Mouse (Mus musculus) lung, embryonic 14.5 days (tissue): ENCODE measurements around the gene Anapc15. TPM values are rescaled to one million over a fixed set of nuclear protein-coding genes. Genes with fewer than 3 reads are reported as not detected.

Source experiments
- ATAC-seq: fragments of 200-750 bp; cut with Nextera tagmentation; 2 replicates; pipeline ENCODE4 v1.8.0; 2017; ENCODE audit warnings: mild to moderate bottlenecking, moderate TSS enrichment, moderate library complexity; ENCODE audit not compliant: insufficient read depth
- DNase-seq: peaks from one replicate; pipeline ENCODE4 v3.0.0-alpha.2; 2015
- H3K27ac ChIP-seq: fragments of 300-500 bp; sonication (generic); 2 replicates; pipeline ENCODE4 v1.5.1; 2014; ENCODE audit warnings: low read depth, mild to moderate bottlenecking, moderate library complexity
- H3K27me3 ChIP-seq: fragments of 300-500 bp; sonication (generic); 2 replicates; pipeline ENCODE4 v1.6.1; 2014; ENCODE audit warnings: low read length, control low read depth; ENCODE audit not compliant: insufficient read depth
- H3K36me3 ChIP-seq: fragments of 300-500 bp; sonication (generic); 2 replicates; pipeline ENCODE4 v1.6.1; 2014; ENCODE audit warnings: control low read depth; ENCODE audit not compliant: insufficient read depth
- H3K4me1 ChIP-seq: fragments of 300-500 bp; sonication (generic); 2 replicates; pipeline ENCODE4 v1.6.1; 2014; ENCODE audit warnings: antibody characterized with exemption, control low read depth; ENCODE audit not compliant: insufficient read depth
- H3K4me2 ChIP-seq: fragments of 300-500 bp; sonication (generic); 2 replicates; pipeline ENCODE4 v1.6.1; 2014; ENCODE audit warnings: mild to moderate bottlenecking
- H3K4me3 ChIP-seq: fragments of 300-500 bp; sonication (generic); 2 replicates; pipeline ENCODE4 v1.5.1; 2014; ENCODE audit warnings: low read depth, low read length
- H3K9ac ChIP-seq: fragments of 300-500 bp; sonication (generic); 2 replicates; pipeline ENCODE4 v1.6.1; 2014
- H3K9me3 ChIP-seq: fragments of 300-500 bp; sonication (generic); 2 replicates; pipeline ENCODE4 v1.6.1; 2016; ENCODE audit warnings: low read depth, low read length, control low read depth
- CTCF ChIP-seq: IDR thresholded peaks from 2 replicates; pipeline ENCODE4 v1.5.1; 2016; ENCODE audit warnings: antibody characterized with exemption, low read depth
- WGBS: fragments of 180-500 bp; shearing (Covaris S2); extraction: QIAGEN DNeasy Blood & Tissue Kit; methylation state at CpG from one replicate; pipeline ENCODE4 v1.1.7; 2014; 5-methylcytosine and 5-hydroxymethylcytosine counted together
- polyA plus RNA-seq: library from polyadenylated mRNA; unstranded; fragments of >200 nt; fragmentation: Nextera tagmentation; extraction: Ambion mirVana; gene quantifications from 2 replicates; pipeline ENCODE4 v1.2.1, GENCODE M21; 2014

Gene Anapc15
- polyA plus RNA-seq, 1 experiment from 2014 or later, result 90.4 TPM

DNA sequence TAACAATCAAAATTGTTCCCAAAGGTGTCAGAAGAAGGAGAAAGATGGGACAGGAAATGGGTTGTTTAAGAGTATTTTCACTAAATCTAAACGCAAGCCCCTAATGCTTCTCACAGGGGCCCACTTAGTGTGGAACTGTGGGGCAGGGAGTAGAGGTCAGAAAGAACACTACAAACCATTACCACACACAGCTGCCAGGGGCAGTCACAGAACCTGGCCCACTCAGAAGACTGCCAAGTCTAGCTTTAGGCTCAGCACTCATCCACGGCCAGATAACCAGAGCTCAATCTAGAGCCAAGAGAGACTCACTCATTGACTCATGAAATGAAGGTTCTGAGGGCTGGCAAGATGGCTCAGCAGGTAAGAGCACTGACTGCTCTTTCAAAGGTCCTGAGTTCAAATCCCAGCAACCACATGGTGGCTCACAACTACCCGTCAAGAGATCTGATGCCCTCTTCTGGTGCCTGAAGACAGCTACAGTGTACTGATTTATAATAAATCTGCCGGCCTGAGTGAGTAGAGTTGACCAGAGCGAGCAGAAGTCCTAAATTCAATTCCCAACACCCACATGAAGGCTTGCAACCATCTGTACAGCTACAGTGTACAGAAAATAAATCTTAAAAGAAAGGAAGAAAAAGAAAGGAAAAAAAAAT, 27.9 kb upstream of the Anapc15 start:
- H3K9me3 ChIP-seq, result no peaks in the 10 kb centered on the region
- peak overlapping the region; percentile 98 for H3K9ac ChIP-seq
- H3K27me3 ChIP-seq, result no peaks in the 10 kb centered on the region
- H3K4me3 ChIP-seq, result peak overlapping the region; percentile 88
- 25% methylated on average over 5 of the region's 5 CpGs for WGBS
- H3K4me1 ChIP-seq, result peaks cover 10% of the 10 kb centered on the region; the same call in 1 of the 2 replicates
- peaks cover 38% of the 10 kb centered on the region for H3K36me3 ChIP-seq
- peak overlapping the region; percentile 76 for H3K4me2 ChIP-seq
- ATAC-seq, result no peak
- peak; percentile 14; the same call in 1 of the 2 replicates for TF ChIP-seq CTCF
- H3K27ac ChIP-seq, result peak overlapping the region; percentile 97
- peak; percentile 29 for DNase-seq

DNA sequence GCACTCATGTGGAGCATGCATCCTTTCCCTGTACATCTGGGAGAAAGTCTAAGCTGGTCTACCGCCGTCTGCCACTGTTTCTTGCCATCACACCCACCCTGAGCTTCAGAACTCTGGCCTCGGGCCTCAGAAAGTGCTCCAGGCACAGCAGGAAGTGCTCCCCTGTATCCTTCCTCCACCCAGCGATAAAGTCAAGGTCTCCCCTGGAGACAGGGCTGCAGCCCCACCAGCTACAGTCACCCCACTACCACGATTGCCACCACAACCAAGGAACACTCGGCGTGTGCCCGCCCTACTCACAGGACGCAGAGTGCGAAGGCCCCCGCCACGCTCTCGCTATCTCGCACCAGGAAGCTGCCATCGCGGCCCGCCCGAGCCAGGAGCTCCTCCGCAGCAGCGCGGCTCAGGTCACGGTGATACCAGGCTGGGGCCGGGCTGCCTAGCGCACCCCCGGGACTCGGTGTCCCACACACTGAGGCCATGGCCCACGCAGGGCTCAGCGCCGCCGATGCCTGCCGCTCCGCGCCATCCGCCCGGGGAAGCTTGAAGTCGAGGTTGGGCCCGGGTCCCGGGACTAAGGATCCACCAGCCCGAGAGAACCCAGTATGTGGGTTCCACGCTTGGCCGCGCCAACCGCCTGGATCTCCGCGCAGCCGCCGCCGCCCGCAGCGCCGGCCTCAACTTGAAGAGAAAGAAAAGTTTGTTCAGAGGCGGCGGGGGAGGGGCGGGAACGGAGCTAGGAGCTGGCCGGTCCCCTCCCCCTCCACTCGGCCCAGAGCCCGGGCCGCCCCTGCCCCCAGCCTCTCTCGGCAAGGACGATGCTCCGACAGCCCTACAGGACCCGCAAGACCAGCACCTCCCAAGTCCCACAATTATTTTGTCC, 27.0 kb upstream of the Anapc15 start:
- H3K9ac ChIP-seq, result peak overlapping the region; percentile 98
- WGBS, result under 1% methylated on average over 63 of the region's 63 CpGs
- TF ChIP-seq CTCF, result no peak
- H3K4me3 ChIP-seq, result peak overlapping the region; percentile 88
- no peaks in the 10 kb centered on the region for H3K27me3 ChIP-seq
- DNase-seq (peak; percentile 77), ATAC-seq (peak; percentile 48)
- peak overlapping the region; percentile 97 for H3K27ac ChIP-seq
- peaks cover 10% of the 10 kb centered on the region; the same call in 1 of the 2 replicates for H3K4me1 ChIP-seq
- H3K4me2 ChIP-seq, result peak overlapping the region; percentile 76
- no peaks in the 10 kb centered on the region for H3K9me3 ChIP-seq
- H3K36me3 ChIP-seq, result peaks cover 29% of the 10 kb centered on the region

DNA sequence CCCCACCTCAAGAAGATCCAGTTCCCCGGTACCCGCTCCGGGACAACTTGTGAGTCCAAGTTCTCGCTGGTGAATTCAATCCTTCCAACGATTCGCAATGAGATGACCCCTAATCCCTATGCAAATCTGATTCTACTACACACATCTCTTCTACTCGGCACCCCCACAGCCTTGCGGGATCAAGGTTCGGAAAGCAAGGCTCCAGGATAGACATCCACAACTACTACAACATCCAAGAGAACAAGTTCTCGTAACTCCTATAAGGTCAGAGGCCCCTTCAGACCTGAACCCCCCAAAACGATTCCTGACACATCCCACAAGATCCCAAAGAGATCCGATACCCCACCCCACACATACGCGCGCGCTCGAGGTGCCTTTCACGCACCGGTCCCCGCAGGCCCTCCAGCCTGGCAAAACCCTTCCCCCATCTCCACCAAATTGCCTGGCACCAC, 26.3 kb upstream of the Anapc15 start:
- peak overlapping the region; percentile 76 for H3K4me2 ChIP-seq
- H3K27me3 ChIP-seq, result no peaks in the 10 kb centered on the region
- H3K4me1 ChIP-seq, result peaks cover 10% of the 10 kb centered on the region; the same call in 1 of the 2 replicates
- peaks cover 22% of the 10 kb centered on the region for H3K36me3 ChIP-seq
- no peak for TF ChIP-seq CTCF
- no peak; the same call in 1 of the 2 replicates for ATAC-seq
- H3K4me3 ChIP-seq, result peak overlapping the region; percentile 88
- no peaks in the 10 kb centered on the region for H3K9me3 ChIP-seq
- peak overlapping the region; percentile 97 for H3K27ac ChIP-seq
- no peak for DNase-seq
- peak overlapping the region; percentile 98 for H3K9ac ChIP-seq
- WGBS, result under 1% methylated on average over 20 of the region's 20 CpGs

DNA sequence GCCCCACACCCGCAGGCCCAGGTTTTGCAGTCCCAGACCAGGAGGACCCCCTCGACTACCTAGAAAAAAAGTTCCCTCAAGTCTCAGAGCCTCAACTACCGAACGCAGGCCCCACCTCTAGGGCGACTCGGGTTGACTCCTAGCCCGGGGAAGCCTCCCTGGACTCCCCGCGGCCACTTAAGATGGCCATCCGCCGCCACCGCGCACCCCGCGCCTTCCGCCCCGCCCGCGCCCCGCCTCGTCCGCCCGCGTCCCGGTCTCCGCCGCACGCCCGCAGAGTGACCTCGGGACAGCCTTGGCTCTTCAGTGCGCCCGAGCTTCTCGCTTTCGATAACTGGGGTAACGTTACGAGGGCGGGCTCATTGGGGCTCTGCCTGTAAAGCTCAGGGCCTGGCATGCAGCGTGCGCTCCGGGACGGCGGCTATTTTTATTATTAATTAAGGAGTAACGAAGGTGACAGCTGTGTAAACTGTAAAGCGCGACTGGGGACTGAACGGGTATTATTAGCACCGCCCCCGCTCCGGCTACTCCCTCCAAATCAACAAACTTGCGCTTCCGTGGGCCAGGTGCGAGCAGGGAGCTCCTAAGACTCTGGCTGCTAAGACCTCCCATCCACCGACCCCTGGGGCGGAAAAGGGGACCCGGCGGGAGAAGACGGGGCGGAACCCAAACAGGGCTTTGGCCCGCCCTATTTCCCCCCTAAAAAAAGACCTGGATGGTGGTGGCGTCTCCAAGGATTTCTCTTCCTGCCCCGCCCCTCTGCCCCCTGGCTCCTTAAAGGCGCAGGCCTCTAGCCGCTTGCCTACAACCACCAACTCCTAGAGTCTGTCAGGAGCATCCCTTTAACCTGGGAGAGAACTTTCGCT, 25.7 kb upstream of the Anapc15 start, which contains the start of gene Inppl1:
TSS of gene Inppl1 (minus strand) at position 624 of the 866 bp plus-strand sequence.
- DNase-seq, result peak; percentile 92

DNA sequence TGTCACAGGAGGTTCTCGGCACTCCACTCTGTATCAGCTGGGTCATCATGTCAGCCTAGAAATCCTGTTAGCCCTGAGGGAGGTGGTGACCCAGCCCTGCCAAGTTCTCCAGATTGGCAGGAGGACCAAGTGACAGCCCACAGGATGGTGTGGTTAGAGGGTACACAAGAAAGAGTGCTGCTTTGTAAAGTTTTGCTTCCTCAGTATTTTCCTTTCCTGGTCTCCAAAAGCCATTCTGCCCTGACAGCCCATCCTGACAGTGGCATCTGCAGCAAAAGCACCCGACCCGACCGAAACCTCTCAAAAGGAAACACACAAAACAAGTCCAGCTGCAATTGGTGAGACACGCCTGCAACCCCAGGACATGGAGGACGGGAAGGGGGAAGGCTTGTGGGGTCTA, 19.3 kb upstream of the Anapc15 start:
- no peak for TF ChIP-seq CTCF
- ATAC-seq, result no peak
- 45% methylated on average over 6 of the region's 6 CpGs for WGBS
- no peak overlapping the region for H3K4me3 ChIP-seq
- H3K4me2 ChIP-seq, result no peak overlapping the region
- H3K27me3 ChIP-seq, result no peaks in the 10 kb centered on the region
- DNase-seq, result no peak
- H3K9me3 ChIP-seq, result no peaks in the 10 kb centered on the region
- no peak overlapping the region for H3K27ac ChIP-seq
- no peaks in the 10 kb centered on the region for H3K4me1 ChIP-seq
- no peak overlapping the region for H3K9ac ChIP-seq
- H3K36me3 ChIP-seq, result no peaks in the 10 kb centered on the region

More for the DNA sequence above, 25.7 kb upstream of the Anapc15 start, which contains the start of gene Inppl1:
- H3K4me1 ChIP-seq, result peaks cover 10% of the 10 kb centered on the region; the same call in 1 of the 2 replicates
- H3K4me3 ChIP-seq, result peak within 1 kb of the TSS; percentile 88
- ATAC-seq, result peak; percentile 88
- TF ChIP-seq CTCF, result peak; percentile 44
- H3K9ac ChIP-seq, result peak within 1 kb of the TSS; percentile 98
- H3K36me3 ChIP-seq, result peaks cover 16% of the 10 kb centered on the region
- no peaks in the 10 kb centered on the region for H3K9me3 ChIP-seq
- WGBS, result under 1% methylated on average over 64 of the region's 64 CpGs
- no peaks in the 10 kb centered on the region for H3K27me3 ChIP-seq
- H3K4me2 ChIP-seq, result peak within 1 kb of the TSS; percentile 76
- H3K27ac ChIP-seq, result peak within 1 kb of the TSS; percentile 97

DNA sequence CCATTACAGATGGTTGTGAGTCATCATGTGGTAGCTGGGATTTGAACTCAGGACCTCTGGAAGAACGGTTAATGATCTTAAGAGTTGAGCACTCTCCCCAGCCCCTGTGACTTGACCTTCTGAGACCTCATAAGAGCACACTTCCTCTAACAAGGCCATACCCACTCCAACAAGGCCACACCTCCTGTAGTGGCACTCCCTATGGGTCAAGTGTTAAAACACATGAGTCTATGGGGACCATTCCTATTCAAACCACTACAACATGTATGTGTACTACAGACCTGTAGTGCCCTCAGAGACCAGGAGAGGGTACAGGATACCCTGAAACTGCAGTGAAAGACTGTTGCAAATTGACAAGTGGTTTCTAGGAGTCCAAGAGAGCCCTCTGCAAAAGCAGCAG, 15.6 kb upstream of the Anapc15 start:
- no peak overlapping the region for H3K27ac ChIP-seq
- no peak for DNase-seq
- no peak for TF ChIP-seq CTCF
- no peaks in the 10 kb centered on the region for H3K9me3 ChIP-seq
- H3K36me3 ChIP-seq, result no peaks in the 10 kb centered on the region
- H3K4me3 ChIP-seq, result no peak overlapping the region
- no peaks in the 10 kb centered on the region for H3K4me1 ChIP-seq
- H3K4me2 ChIP-seq, result no peak overlapping the region
- H3K27me3 ChIP-seq, result no peaks in the 10 kb centered on the region
- no peak overlapping the region for H3K9ac ChIP-seq
- WGBS, result 92% methylated on average over 1 of the region's 1 CpGs
- no peak for ATAC-seq
